Comparison of ENCODE assay signal across 9 mouse cellular contexts in genomic region chr3:96938738-96939137, GRCm38 (mm10). TPM values are rescaled to one million over a fixed set of nuclear protein-coding genes. Genes with fewer than 3 reads are reported as not detected.
A peak's percentile ranks its signal among the peaks of the same experiment; 100 is the strongest.
DNase-seq lines count a peak whose midpoint lies in the region; ATAC-seq lines count a peak whose summit lies in the region.
"Had no signal": no experiment of that assay in that cellular context is flagged by ENCODE, and none has a peak within 500 bp of the region (broad histone marks: within the 10 kb centered on the region; RNA-seq: fewer than 3 reads in every experiment).

No protein-coding gene starts in this region.

- peak overlapping the region; percentile 3; the same call in 1 of the 2 replicates for H3K27ac ChIP-seq in hindbrain, embryonic 13.5 days

- peak; percentile 85 for DNase-seq in MN1 (ENCODE audit: low spot score)
- peak; percentile 93 for DNase-seq in cerebellum, adult 9-10 months
- DNase-seq in frontal cortex, postnatal 14 days (ENCODE audit: low spot score in 2 of 2): peak; percentile 78 to 90
- DNase-seq in layer of hippocampus, postnatal 14 days (ENCODE audit: low spot score in 2 of 2): peak; percentile 90 to 93
- peak; percentile 86 to 90 for DNase-seq in lung, postnatal 4 days
- DNase-seq in right cerebral cortex, adult 18-20 months: peak; percentile 84
- peak; percentile 71 for DNase-seq in urinary bladder, adult 2 months (ENCODE audit: low spot score)

- peak overlapping the region; percentile 23 for H3K4me3 ChIP-seq in hindbrain, embryonic 13.5 days
- H3K4me3 ChIP-seq: myocyte had no signal

- H3K9me3 ChIP-seq in hindbrain, embryonic 13.5 days: peaks cover 7% of the 10 kb centered on the region

- 7% methylated on average over 11 of the region's 11 CpGs for WGBS in hindbrain, embryonic 13.5 days

- ATAC-seq in hindbrain, embryonic 13.5 days (ENCODE audit: low FRiP score): peak; percentile 68

- peak overlapping the region; percentile 44 for H3K4me2 ChIP-seq in hindbrain, embryonic 13.5 days

- H3K4me1 ChIP-seq in hindbrain, embryonic 13.5 days (replicated peaks): peaks cover 21% of the 10 kb centered on the region

- peaks cover 19% of the 10 kb centered on the region for H3K27me3 ChIP-seq in hindbrain, embryonic 13.5 days

- H3K36me3 ChIP-seq in hindbrain, embryonic 13.5 days: no peaks in the 10 kb centered on the region

- peak overlapping the region; percentile 5; the same call in 1 of the 2 replicates for H3K9ac ChIP-seq in hindbrain, embryonic 13.5 days

RNA-seq across cellular contexts. Expression of gene Gja8, which starts 12.9 kb away (rescaled TPM):
- polyA plus RNA-seq in hindbrain, embryonic 13.5 days (2015; fragmentation: Nextera tagmentation; extraction: Ambion mirVana): 0.04 TPM in 2 replicates
- not detected for total RNA-seq in layer of hippocampus, postnatal 14 days (2021)
- polyA plus RNA-seq in urinary bladder, adult 2 months (2012; rRNA removed): not detected in 2 replicates

RNA-seq across cellular contexts. Expression of gene Gpr89, which starts 33.6 kb away (rescaled TPM):
- polyA plus RNA-seq in hindbrain, embryonic 13.5 days (2015; fragmentation: Nextera tagmentation; extraction: Ambion mirVana): 38.3 and 40.7 TPM in 2 replicates
- total RNA-seq in layer of hippocampus, postnatal 14 days (2021): 10 to 100 TPM; 40.2 to 45.0 TPM
- 10.4 and 11.5 TPM in 2 replicates for polyA plus RNA-seq in urinary bladder, adult 2 months (2012; rRNA removed)

RNA-seq across cellular contexts. Expression of gene Gja5, which starts 34.2 kb away (rescaled TPM):
- polyA plus RNA-seq in hindbrain, embryonic 13.5 days (2015; fragmentation: Nextera tagmentation; extraction: Ambion mirVana): 3.7 and 4.8 TPM in 2 replicates
- 1 to 10 TPM; 1.4 to 4.1 TPM for total RNA-seq in layer of hippocampus, postnatal 14 days (2021)
- 4.4 and 5.5 TPM in 2 replicates for polyA plus RNA-seq in urinary bladder, adult 2 months (2012; rRNA removed)

Comparison
In these comparisons a context has a peak if more than half of its experiments do, and no peak if none do; other contexts are left out.
1. Peak in every context shown above with its lines: DNase-seq, ATAC-seq, H3K4me3 ChIP-seq and H3K27ac ChIP-seq.